Mouse (Mus musculus): ENCODE measurements around the gene Gm5269. TPM values are rescaled to one million over a fixed set of nuclear protein-coding genes. Genes with fewer than 3 reads are reported as not detected.

Gene Gm5269
- polyA plus RNA-seq, 1 experiment from 2014 or later = not detected

DNA sequence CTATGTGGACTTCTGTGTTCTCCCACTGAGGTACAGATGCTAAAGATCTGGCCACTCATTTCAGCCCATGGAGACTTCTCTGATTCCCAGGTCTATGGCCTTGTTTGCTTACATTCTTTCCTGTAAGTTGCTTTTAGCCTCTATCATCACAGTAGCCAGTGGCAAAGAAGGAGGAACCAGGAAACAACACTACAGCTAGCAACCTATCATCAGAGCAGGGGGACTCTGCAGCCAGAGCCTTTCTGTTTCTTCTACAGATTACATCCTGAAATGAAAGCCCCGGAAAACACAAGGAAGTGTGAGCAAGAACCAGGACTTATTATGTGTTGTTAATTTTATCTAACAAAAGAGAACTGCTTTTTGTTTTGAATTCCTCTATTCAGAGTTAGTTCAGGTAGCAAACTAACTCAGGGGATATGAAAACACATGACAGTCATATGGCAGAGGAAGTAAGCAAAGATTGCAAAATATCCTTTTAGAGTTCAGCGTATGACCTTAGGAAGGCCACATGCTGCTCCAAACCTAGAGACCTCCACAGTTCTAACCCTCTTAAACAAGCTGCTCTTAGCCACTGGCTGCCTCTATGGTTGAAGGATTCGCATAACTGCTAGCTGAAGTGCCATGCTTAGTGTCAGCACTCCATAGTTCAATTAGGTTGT, 21.5 kb downstream of the Gm5269 start:
- 90% methylated on average over 3 of the region's 3 CpGs for WGBS
- Histone ChIP-seq H3K36me3 (replicated peaks) (no peaks in the 10 kb centered on the region), H3K9me3 (no peaks in the 10 kb centered on the region), H3K27me3 (ENCODE audit: poor library complexity, severe bottlenecking) (no peaks in the 10 kb centered on the region), H3K27ac (no peak overlapping the region), H3K4me3 (no peak overlapping the region), H3K4me1 (0 out of 2 replicates have a peak, but pooled peaks cover 8% of the 10 kb centered on the region)
- DNase-seq (ENCODE audit: extremely low spot score, low spot score) = no peak

GRCm38 (mm10) chr1:45868050-45868449, 22.0 kb downstream of the Gm5269 start:
- 88% methylated on average over 1 of the region's 1 CpGs for WGBS
- Histone ChIP-seq H3K36me3 (replicated peaks) (no peaks in the 10 kb centered on the region), H3K4me3 (no peak overlapping the region), H3K9me3 (peaks cover 4% of the 10 kb centered on the region; the same call in 1 of the 2 replicates), H3K27me3 (ENCODE audit: poor library complexity, severe bottlenecking) (no peaks in the 10 kb centered on the region), H3K27ac (no peak overlapping the region), H3K4me1 (0 out of 2 replicates have a peak, but pooled peaks cover 8% of the 10 kb centered on the region)
- DNase-seq (ENCODE audit: extremely low spot score, low spot score) = no peak

GRCm38 (mm10) chr1:45866288-45867018, 23.6 kb downstream of the Gm5269 start:
- WGBS = 75% methylated on average over 3 of the region's 3 CpGs
- no peak for DNase-seq (ENCODE audit: extremely low spot score, low spot score)
- no peaks in the 10 kb centered on the region for H3K36me3 ChIP-seq (replicated peaks)
- H3K27ac ChIP-seq = no peak overlapping the region
- H3K9me3 ChIP-seq = peaks cover 6% of the 10 kb centered on the region; the same call in 1 of the 2 replicates
- H3K27me3 ChIP-seq (ENCODE audit: poor library complexity, severe bottlenecking) = no peaks in the 10 kb centered on the region
- H3K4me1 ChIP-seq = 0 out of 2 replicates have a peak, but pooled peaks cover 8% of the 10 kb centered on the region
- H3K4me3 ChIP-seq = no peak overlapping the region

GRCm38 (mm10) chr1:45865727-45866126, 24.3 kb downstream of the Gm5269 start:
- Histone ChIP-seq H3K4me1 (0 out of 2 replicates have a peak, but pooled peaks cover 8% of the 10 kb centered on the region), H3K27ac (no peak overlapping the region), H3K36me3 (replicated peaks) (no peaks in the 10 kb centered on the region), H3K4me3 (no peak overlapping the region), H3K27me3 (ENCODE audit: poor library complexity, severe bottlenecking) (no peaks in the 10 kb centered on the region), H3K9me3 (peaks cover 6% of the 10 kb centered on the region; the same call in 1 of the 2 replicates)
- no peak for DNase-seq (ENCODE audit: extremely low spot score, low spot score)
- WGBS = 60% methylated on average over 5 of the region's 5 CpGs

- Histone ChIP-seq H3K36me3 (replicated peaks) (no peaks in the 10 kb centered on the region), H3K27ac (no peak overlapping the region), H3K9me3 (peaks cover 6% of the 10 kb centered on the region; the same call in 1 of the 2 replicates), H3K4me3 (no peak overlapping the region), H3K27me3 (ENCODE audit: poor library complexity, severe bottlenecking) (no peaks in the 10 kb centered on the region), H3K4me1 (0 out of 2 replicates have a peak, but pooled peaks cover 8% of the 10 kb centered on the region)
- no peak for DNase-seq (ENCODE audit: extremely low spot score, low spot score)
- 65% methylated on average over 1 of the region's 1 CpGs for WGBS
These were observed 24.8 kb downstream of the Gm5269 start for GRCm38 (mm10) chr1:45865316-45865715.

GRCm38 (mm10) chr1:45864564-45865014, 25.5 kb downstream of the Gm5269 start:
- peaks cover 6% of the 10 kb centered on the region; the same call in 1 of the 2 replicates for H3K9me3 ChIP-seq
- no peaks in the 10 kb centered on the region for H3K36me3 ChIP-seq (replicated peaks)
- no peak overlapping the region for H3K4me3 ChIP-seq
- DNase-seq (ENCODE audit: extremely low spot score, low spot score) = no peak
- WGBS = 81% methylated on average over 4 of the region's 4 CpGs
- no peak overlapping the region for H3K27ac ChIP-seq
- 0 out of 2 replicates have a peak, but pooled peaks cover 8% of the 10 kb centered on the region for H3K4me1 ChIP-seq
- no peaks in the 10 kb centered on the region for H3K27me3 ChIP-seq (ENCODE audit: poor library complexity, severe bottlenecking)

DNA sequence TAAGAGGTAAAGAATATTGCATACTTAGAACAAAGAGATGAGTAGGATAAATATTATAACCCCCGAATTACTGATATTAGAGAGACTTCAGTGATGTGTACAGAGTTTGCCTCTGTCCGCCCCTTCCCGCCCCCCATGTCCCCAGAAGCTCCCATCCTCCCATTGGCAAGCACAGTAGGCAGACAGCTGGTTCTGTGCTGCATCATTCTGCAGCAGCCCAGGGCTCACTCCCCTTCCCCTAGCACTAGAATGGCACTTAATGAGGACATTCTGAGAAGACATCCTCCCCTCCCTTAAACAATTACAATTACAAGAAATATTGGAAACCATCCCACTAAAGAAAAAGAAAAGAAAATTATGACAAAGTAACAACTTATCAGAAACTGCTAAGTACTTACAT, 26.4 kb downstream of the Gm5269 start:
- Histone ChIP-seq H3K27me3 (ENCODE audit: poor library complexity, severe bottlenecking) (no peaks in the 10 kb centered on the region), H3K9me3 (peaks cover 6% of the 10 kb centered on the region; the same call in 1 of the 2 replicates), H3K27ac (no peak overlapping the region), H3K4me1 (0 out of 2 replicates have a peak, but pooled peaks cover 8% of the 10 kb centered on the region), H3K36me3 (replicated peaks) (no peaks in the 10 kb centered on the region), H3K4me3 (no peak overlapping the region)
- no peak for DNase-seq (ENCODE audit: extremely low spot score, low spot score)
- 88% methylated on average over 3 of the region's 3 CpGs for WGBS

GRCm38 (mm10) chr1:45861162-45861561, 28.9 kb downstream of the Gm5269 start:
- Histone ChIP-seq H3K27ac (no peak overlapping the region), H3K27me3 (ENCODE audit: poor library complexity, severe bottlenecking) (no peaks in the 10 kb centered on the region), H3K4me3 (no peak overlapping the region), H3K4me1 (0 out of 2 replicates have a peak, but pooled peaks cover 8% of the 10 kb centered on the region), H3K36me3 (replicated peaks) (no peaks in the 10 kb centered on the region), H3K9me3 (peaks cover 6% of the 10 kb centered on the region; the same call in 1 of the 2 replicates)
- no peak for DNase-seq (ENCODE audit: extremely low spot score, low spot score)

- Histone ChIP-seq H3K4me1 (0 out of 2 replicates have a peak, but pooled peaks cover 7% of the 10 kb centered on the region), H3K9me3 (peaks cover 6% of the 10 kb centered on the region; the same call in 1 of the 2 replicates), H3K4me3 (no peak overlapping the region), H3K27ac (no peak overlapping the region), H3K36me3 (replicated peaks) (no peaks in the 10 kb centered on the region), H3K27me3 (ENCODE audit: poor library complexity, severe bottlenecking) (no peaks in the 10 kb centered on the region)
- WGBS = 73% methylated on average over 5 of the region's 5 CpGs
- DNase-seq (ENCODE audit: extremely low spot score, low spot score) = no peak
These were observed 29.7 kb downstream of the Gm5269 start for GRCm38 (mm10) chr1:45860349-45860748.

DNA sequence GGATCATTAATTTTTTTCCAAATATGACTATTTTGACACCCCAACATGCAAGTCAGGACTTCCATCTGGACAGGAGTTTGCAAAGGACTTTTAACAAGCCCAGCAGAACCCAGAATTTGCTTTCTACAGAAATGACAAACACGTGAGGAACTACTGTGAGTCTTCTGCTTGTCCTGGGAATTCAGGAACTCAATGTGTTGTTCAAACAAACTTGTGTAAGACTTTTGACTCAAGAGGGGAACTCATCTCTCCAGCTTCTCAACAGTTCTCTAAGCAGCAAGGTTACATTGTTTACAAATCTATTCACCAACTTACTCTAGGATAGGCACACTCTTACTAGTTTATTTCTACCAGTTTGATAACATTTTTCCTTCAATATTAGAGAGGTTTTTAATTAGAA, 32.0 kb downstream of the Gm5269 start:
- no peaks in the 10 kb centered on the region for H3K36me3 ChIP-seq (replicated peaks)
- no peak for DNase-seq (ENCODE audit: extremely low spot score, low spot score)

GRCm38 (mm10) chr1:45845466-45845865, 44.6 kb downstream of the Gm5269 start:
- Histone ChIP-seq H3K27ac (no peak overlapping the region), H3K4me1 (no peaks in the 10 kb centered on the region), H3K9me3 (no peaks in the 10 kb centered on the region), H3K4me3 (no peak overlapping the region), H3K36me3 (replicated peaks) (no peaks in the 10 kb centered on the region), H3K27me3 (ENCODE audit: poor library complexity, severe bottlenecking) (no peaks in the 10 kb centered on the region)
- WGBS = 85% methylated on average over 1 of the region's 1 CpGs
- no peak for DNase-seq (ENCODE audit: extremely low spot score, low spot score)

More for the DNA sequence above, 32.0 kb downstream of the Gm5269 start:
- Histone ChIP-seq H3K4me1 (no peaks in the 10 kb centered on the region), H3K4me3 (no peak overlapping the region), H3K27me3 (ENCODE audit: poor library complexity, severe bottlenecking) (no peaks in the 10 kb centered on the region), H3K27ac (no peak overlapping the region), H3K9me3 (peaks cover 2% of the 10 kb centered on the region; the same call in 1 of the 2 replicates)
- whole genome bisulfite sequencing = 76% methylated on average over 1 of the region's 1 CpGs

All from forebrain, embryonic 10.5 days (tissue).